Mouse (Mus musculus) monocyte, adult 2 months (primary cell): Measurements from ENCODE around the gene Sh3yl1.

Experiments
- DNase-seq, 2 experiments: peaks; one replicate each; pipeline ENCODE4 v3.0.0; 2022; ENCODE audit warnings: low spot score in 2 of 2, low read depth in 1 of 2

The Sh3yl1 gene

GRCm38 (mm10) chr12:30943057-30943986 lies 31.9 kb downstream of the Sh3yl1 start:
- DNase-seq, result no peak

GRCm38 (mm10) chr12:30944197-30944596 lies 32.7 kb downstream of the Sh3yl1 start:
- DNase-seq, result no peak

- no peak for DNase-seq
These were observed 59.2 kb downstream of the Sh3yl1 start for GRCm38 (mm10) chr12:30970700-30971099.

GRCm38 (mm10) chr12:31003795-31004194 lies 92.3 kb downstream of the Sh3yl1 start:
- no peak for DNase-seq

GRCm38 (mm10) chr12:31005010-31005409 lies 93.5 kb downstream of the Sh3yl1 start:
- no peak for DNase-seq

- DNase-seq, result no peak
These were observed 96.7 kb downstream of the Sh3yl1 start for GRCm38 (mm10) chr12:31008171-31008570.
